Mouse (Mus musculus) E14TG2a.4 (cell line): Measurements from ENCODE around the gene Ttll11.

ENCODE experiments used
- CTCF ChIP-seq: conservative IDR thresholded peaks from 2 replicates; pipeline ENCODE4 v1.5.1; 2014; ENCODE audit warnings: low read length
- NANOG ChIP-seq: IDR thresholded peaks from 2 replicates; pipeline ENCODE4 v1.6.1; 2014; ENCODE audit warnings: borderline replicate concordance, low read length, mixed read lengths
- POU5F1 ChIP-seq: IDR thresholded peaks from 2 replicates; pipeline ENCODE4 v1.6.1; 2014; ENCODE audit warnings: low read length, borderline replicate concordance

GRCm38 (mm10) chr2:36002188-36002587 lies 22.5 kb upstream of the Ttll11 start:
- TF ChIP-seq CTCF, result no peak
- no peak for TF ChIP-seq NANOG
- no peak for TF ChIP-seq POU5F1
